Mouse (Mus musculus): Measurements from ENCODE around the gene Smarca5.

DNA sequence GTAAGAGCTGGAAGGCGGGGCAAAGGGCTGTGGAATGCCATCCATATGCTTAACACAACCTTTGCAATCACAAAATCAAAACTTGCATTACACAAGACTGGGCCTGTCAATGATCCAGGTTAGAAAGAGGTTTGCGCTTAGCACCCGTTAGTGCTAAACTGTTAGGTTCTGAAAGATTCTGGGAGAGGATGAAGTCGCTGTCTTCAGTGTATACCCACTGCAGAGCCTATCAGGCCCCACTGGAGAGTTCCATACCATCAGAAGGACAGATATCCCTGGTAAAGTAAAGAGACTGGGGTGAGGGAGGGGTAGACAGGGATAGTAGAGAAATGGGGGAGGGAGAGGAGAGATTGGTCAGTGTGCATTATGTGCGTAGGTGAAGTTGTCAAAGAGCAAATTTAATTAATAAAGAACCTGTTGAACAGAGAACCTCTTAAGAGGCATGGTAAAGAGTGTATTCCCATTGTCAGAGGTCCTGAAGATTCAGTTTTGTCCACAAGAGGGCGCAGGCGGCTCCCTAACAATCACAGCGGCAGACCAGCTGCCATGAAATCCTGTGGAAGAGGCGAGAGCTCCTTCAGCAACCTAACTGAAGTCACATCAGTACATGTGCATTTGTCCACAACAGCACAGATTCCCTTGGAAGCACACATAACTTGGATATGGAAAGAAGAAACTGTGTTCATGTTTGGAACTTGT, 13.9 kb upstream of the Smarca5 start:
- TF ChIP-seq CTCF (IDR thresholded peaks at IDR 0.05; ENCODE audit: control insufficient read depth, insufficient read depth, insufficient read length): peak; percentile 46
- no peak for TF ChIP-seq MAX (IDR thresholded peaks at IDR 0.05)
